Mouse (Mus musculus) ovary, postnatal 10 days (tissue): Measurements from ENCODE around the gene Hddc3.
"Not testable (repeated sequence)": the region's sequence is repeated elsewhere in the genome, so short reads cannot be mapped to it uniquely, and the experiment has no call there.

Source experiments
- DNase-seq: peaks from one replicate; pipeline ENCODE4 v3.0.0; 2022; ENCODE audit warnings: low spot score

Hddc3 gene

GRCm38 (mm10) chr7:80369967-80370431, 27.1 kb downstream of the Hddc3 start:
- DNase-seq: no peak

- DNase-seq: peak; percentile 55
These were observed 27.7 kb downstream of the Hddc3 start for GRCm38 (mm10) chr7:80370649-80371040.

GRCm38 (mm10) chr7:80371041-80371751, 28.3 kb downstream of the Hddc3 start, which contains the start of gene Man2a2:
Man2a2 (minus strand) TSS chr7:80371375.
- DNase-seq: peak; percentile 63

GRCm38 (mm10) chr7:80372166-80372565, 29.3 kb downstream of the Hddc3 start:
- no peak for DNase-seq

- no peak for DNase-seq
These were observed 29.8 kb downstream of the Hddc3 start for GRCm38 (mm10) chr7:80372667-80373066.

GRCm38 (mm10) chr7:80373352-80373751, 30.4 kb downstream of the Hddc3 start:
- no peak for DNase-seq

GRCm38 (mm10) chr7:80373850-80374249, 30.9 kb downstream of the Hddc3 start:
- DNase-seq: no peak

- DNase-seq: no peak
These were observed 31.4 kb downstream of the Hddc3 start for GRCm38 (mm10) chr7:80374280-80374679.

- no peak for DNase-seq
These were observed 31.8 kb downstream of the Hddc3 start for GRCm38 (mm10) chr7:80374733-80375132.

GRCm38 (mm10) chr7:80375376-80376039, 32.6 kb downstream of the Hddc3 start:
- DNase-seq: no peak

- DNase-seq: no peak
These were observed 33.3 kb downstream of the Hddc3 start for GRCm38 (mm10) chr7:80376192-80376591.

- DNase-seq: no peak
These were observed 34.6 kb downstream of the Hddc3 start for GRCm38 (mm10) chr7:80377471-80377870.

GRCm38 (mm10) chr7:80379531-80379930, 36.6 kb downstream of the Hddc3 start:
- DNase-seq: no peak

GRCm38 (mm10) chr7:80382919-80383318, 40.0 kb downstream of the Hddc3 start:
- no peak for DNase-seq

GRCm38 (mm10) chr7:80386235-80386930, 43.5 kb downstream of the Hddc3 start:
- DNase-seq: peak; percentile 90

GRCm38 (mm10) chr7:80387033-80387632, 44.2 kb downstream of the Hddc3 start:
- no peak for DNase-seq

GRCm38 (mm10) chr7:80387633-80388543, 45.0 kb downstream of the Hddc3 start, which contains the start of gene Fes:
Fes (minus strand) TSS chr7:80387946.
- no peak for DNase-seq

- no peak for DNase-seq
These were observed 49.2 kb downstream of the Hddc3 start for GRCm38 (mm10) chr7:80392119-80392518.

- no peak for DNase-seq
These were observed 51.7 kb downstream of the Hddc3 start for GRCm38 (mm10) chr7:80394600-80394999.

- not testable (repeated sequence) for DNase-seq
These were observed 53.5 kb downstream of the Hddc3 start for GRCm38 (mm10) chr7:80396427-80396826.

- DNase-seq: no peak
These were observed 55.1 kb downstream of the Hddc3 start for GRCm38 (mm10) chr7:80397986-80398385.
